In the genomic region with DNA sequence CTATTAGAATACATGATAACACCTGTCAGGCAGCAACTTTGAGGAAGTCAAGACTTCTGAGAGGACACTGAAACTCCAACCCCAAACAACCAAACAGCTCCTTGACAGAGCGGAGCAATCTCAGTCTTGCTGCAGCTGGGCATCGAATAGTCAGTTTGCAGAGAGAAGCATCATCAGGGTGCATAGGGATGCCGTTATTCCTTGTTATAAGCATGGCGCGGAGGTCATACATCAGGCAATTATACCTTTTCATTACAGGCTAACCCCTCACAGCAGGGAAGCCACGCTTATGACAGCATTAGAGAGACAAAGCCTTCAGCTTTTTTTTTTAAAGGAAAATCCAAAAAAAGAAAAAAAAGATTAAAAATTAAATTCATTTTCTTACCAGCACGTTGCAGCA, we compare ENCODE assay signal across 10 mouse cellular contexts.
DNase-seq lines count a peak whose midpoint lies in the region; ATAC-seq and TF ChIP-seq lines count a peak whose summit lies in the region.
"Had no signal": no experiment of that assay in that cellular context is flagged by ENCODE, and none has a peak within 500 bp of the region (broad histone marks: within the 10 kb centered on the region; RNA-seq: fewer than 3 reads in every experiment).

No protein-coding gene starts in this region.

- intact Hi-C loops in left cerebral cortex, adult 2 months (cut with DNase I), result loop anchor here (5.0 to 10.0 kb wide), 8 partner anchors 152 to 1239 kb away; no protein-coding TSS in a partner anchor

- H3K9me3 ChIP-seq in forebrain, postnatal 0 days (ENCODE audit: low read length), result no peaks in the 10 kb centered on the region
- H3K9me3 ChIP-seq in midbrain, postnatal 0 days (ENCODE audit: low read length), result no peaks in the 10 kb centered on the region

- peaks cover 4% of the 10 kb centered on the region; the same call in 1 of the 2 replicates for H3K4me1 ChIP-seq in forebrain, postnatal 0 days (ENCODE audit: insufficient read depth)
- no peaks in the 10 kb centered on the region for H3K4me1 ChIP-seq in midbrain, postnatal 0 days (ENCODE audit: insufficient read depth, low read length)

- ATAC-seq in forebrain, postnatal 0 days, result peak; percentile 66
- no peak for ATAC-seq in midbrain, postnatal 0 days (ENCODE audit: low FRiP score)

- no peak for TF ChIP-seq CTCF in left cerebral cortex, adult 2 months (IDR thresholded peaks at IDR 0.05)
- no peak for TF ChIP-seq CTCF in forebrain, postnatal 0 days (IDR thresholded peaks at IDR 0.05; ENCODE audit: low read depth)
- TF ChIP-seq CTCF in midbrain, postnatal 0 days (IDR thresholded peaks at IDR 0.05), result no peak

- H3K36me3 ChIP-seq in forebrain, postnatal 0 days (ENCODE audit: insufficient read depth), result no peaks in the 10 kb centered on the region
- H3K36me3 ChIP-seq in midbrain, postnatal 0 days (ENCODE audit: insufficient read depth, low read length), result no peaks in the 10 kb centered on the region

- peak overlapping the region; percentile 53 for H3K9ac ChIP-seq in forebrain, postnatal 0 days
- H3K9ac ChIP-seq in midbrain, postnatal 0 days (replicated peaks; ENCODE audit: low read length, poor library complexity, severe bottlenecking), result peak overlapping the region; percentile 52

- peak overlapping the region; percentile 53 for H3K4me3 ChIP-seq in left cerebral cortex, adult 2 months
- peak overlapping the region; percentile 39 for H3K4me3 ChIP-seq in forebrain, postnatal 0 days (ENCODE audit: low read depth, low read length)
- peak overlapping the region; percentile 35 for H3K4me3 ChIP-seq in midbrain, postnatal 0 days (ENCODE audit: low read depth, low read length)
- H3K4me3 ChIP-seq: heart, adult 2 months had no signal

- peak overlapping the region; percentile 95 for H3K27ac ChIP-seq in left cerebral cortex, adult 2 months
- H3K27ac ChIP-seq in forebrain, postnatal 0 days (ENCODE audit: low read depth, low read length), result peak overlapping the region; percentile 85
- peak overlapping the region; percentile 2; the same call in 1 of the 2 replicates for H3K27ac ChIP-seq in midbrain, postnatal 0 days (ENCODE audit: low read depth, low read length)
- H3K27ac ChIP-seq: heart, adult 2 months had no signal

- H3K27me3 ChIP-seq in forebrain, postnatal 0 days (ENCODE audit: insufficient read depth, low read length), result no peaks in the 10 kb centered on the region
- no peaks in the 10 kb centered on the region for H3K27me3 ChIP-seq in midbrain, postnatal 0 days (ENCODE audit: insufficient read depth, low read length)

- peak overlapping the region; percentile 61 for H3K4me2 ChIP-seq in forebrain, postnatal 0 days (ENCODE audit: low read depth)
- peak overlapping the region; percentile 61 for H3K4me2 ChIP-seq in midbrain, postnatal 0 days (ENCODE audit: low read depth, low read length, poor library complexity, severe bottlenecking)

- peak; percentile 20 to 40 for DNase-seq in cerebellum, postnatal 14 days
- no peak for DNase-seq in cerebellum, adult 9-11 months
- no peak for DNase-seq in left cerebral cortex, adult 2 months (ENCODE audit: extremely low spot score in 1 of 2, low spot score in 2 of 2)
- DNase-seq in left cerebral cortex, adult 9 months (ENCODE audit: low spot score in 2 of 2), result no peak
- DNase-seq in forebrain, postnatal 0 days, result no peak
- peak; percentile 61 for DNase-seq in midbrain, postnatal 0 days (ENCODE audit: low spot score)
- no peak for DNase-seq in adrenal gland, adult 2 months
- DNase-seq in frontal cortex, postnatal 36 days (ENCODE audit: low spot score in 2 of 2), result no peak
- DNase-seq: cerebellum, adult 8-10 months; heart, adult 2 months had no signal

- 9% methylated on average over 7 of the region's 7 CpGs for WGBS in forebrain, postnatal 0 days
- WGBS in midbrain, postnatal 0 days, result 14% methylated on average over 7 of the region's 7 CpGs

Comparison
In these comparisons a context has a peak if more than half of its experiments do, and no peak if none do; other contexts are left out.
1. DNase-seq: peak in cerebellum, postnatal 14 days (2 of 2) and midbrain, postnatal 0 days (single experiment); none in cerebellum, adult 9-11 months (single experiment), left cerebral cortex, adult 2 months (0 of 2), left cerebral cortex, adult 9 months (0 of 2), forebrain, postnatal 0 days (single experiment), adrenal gland, adult 2 months (single experiment) and frontal cortex, postnatal 36 days (0 of 2).
2. H3K27ac ChIP-seq: peak in every context shown above with its lines; median percentile 95 in left cerebral cortex, adult 2 months; 85 in forebrain, postnatal 0 days; 2 in midbrain, postnatal 0 days.
3. Peak in every context shown above with its lines, with median percentiles within 50 percentile points of each other: H3K4me3 ChIP-seq.